Mouse (Mus musculus) kidney, adult 2 months (tissue): ENCODE results near the gene Poc5.

Source experiments
- CTCF ChIP-seq: fragments of 200-500 bp; conservative IDR thresholded peaks from 2 replicates; pipeline ENCODE4 v1.5.1; 2011; ENCODE audit warnings: low read depth, mild to moderate bottlenecking, control low read depth, low read length, moderate library complexity, mixed read lengths; ENCODE audit not compliant: insufficient read depth, insufficient read length
- POLR2A ChIP-seq: fragments of 200-500 bp; IDR thresholded peaks from one replicate; pipeline ENCODE4 v1.6.1; 2011; ENCODE audit warnings: low read depth, low read length, control low read depth

GRCm38 (mm10) chr13:96424496-96425274, 36.6 kb downstream of the Poc5 start:
- no peak for TF ChIP-seq POLR2A
- TF ChIP-seq CTCF: no peak
